Mouse (Mus musculus): ENCODE data around the gene 4930469K13Rik. TPM values are rescaled to one million over a fixed set of nuclear protein-coding genes. Genes with fewer than 3 reads are reported as not detected.

4930469K13Rik gene
- polyA plus RNA-seq, 1 experiment, result not detected

GRCm38 (mm10) chr11:33938561-33939274 lies 159.6 kb downstream of the 4930469K13Rik start:
- no peak overlapping the region for H3K4me3 ChIP-seq (ENCODE audit: insufficient read depth, low read length)
- no peak overlapping the region for H3K27ac ChIP-seq (ENCODE audit: insufficient read depth, low read length)
- TF ChIP-seq POLR2A (IDR thresholded peaks at IDR 0.05; ENCODE audit: extremely low read depth, insufficient read depth, low read length) (no peak), CTCF (IDR thresholded peaks at IDR 0.05; ENCODE audit: extremely low read depth, insufficient read depth, low read length) (no peak)
- H3K4me1 ChIP-seq (ENCODE audit: control insufficient read depth, insufficient read depth, low read length), result no peaks in the 10 kb centered on the region; the same call in 1 of the 2 replicates

DNA sequence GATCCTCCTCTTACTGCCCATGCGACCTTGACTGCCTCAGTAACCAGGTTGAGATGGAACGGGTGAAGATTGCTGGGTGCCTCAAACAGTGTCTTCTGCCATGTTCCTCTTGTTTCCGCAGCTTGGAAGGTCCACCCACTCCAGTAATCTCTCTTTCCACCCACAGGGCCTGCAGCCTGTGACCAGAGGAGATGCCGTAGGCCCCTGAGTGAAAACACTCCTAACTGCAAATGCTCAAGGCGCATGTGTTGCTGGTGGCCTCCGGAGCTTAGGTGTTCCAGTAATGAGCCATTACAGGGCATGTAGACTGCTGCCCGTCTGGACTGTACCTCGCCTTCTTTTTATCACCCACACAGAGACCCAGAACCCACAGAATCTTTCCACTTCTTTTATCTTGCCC lies 160.7 kb downstream of the 4930469K13Rik start:
- TF ChIP-seq POLR2A (IDR thresholded peaks at IDR 0.05; ENCODE audit: extremely low read depth, insufficient read depth, low read length) (no peak), CTCF (IDR thresholded peaks at IDR 0.05; ENCODE audit: extremely low read depth, insufficient read depth, low read length) (no peak)
- peaks cover 2% of the 10 kb centered on the region; the same call in 1 of the 2 replicates for H3K4me1 ChIP-seq (ENCODE audit: control insufficient read depth, insufficient read depth, low read length)
- H3K4me3 ChIP-seq (ENCODE audit: insufficient read depth, low read length), result no peak overlapping the region
- H3K27ac ChIP-seq (ENCODE audit: insufficient read depth, low read length), result no peak overlapping the region

- peaks cover 2% of the 10 kb centered on the region; the same call in 1 of the 2 replicates for H3K4me1 ChIP-seq (ENCODE audit: control insufficient read depth, insufficient read depth, low read length)
- H3K27ac ChIP-seq (ENCODE audit: insufficient read depth, low read length), result no peak overlapping the region
- TF ChIP-seq POLR2A (IDR thresholded peaks at IDR 0.05; ENCODE audit: extremely low read depth, insufficient read depth, low read length) (no peak), CTCF (IDR thresholded peaks at IDR 0.05; ENCODE audit: extremely low read depth, insufficient read depth, low read length) (0 out of 2 replicates have a peak, but pooled peaks have one; percentile 7)
- H3K4me3 ChIP-seq (ENCODE audit: insufficient read depth, low read length), result no peak overlapping the region
These were observed 164.1 kb downstream of the 4930469K13Rik start for GRCm38 (mm10) chr11:33934286-33934685.

DNA sequence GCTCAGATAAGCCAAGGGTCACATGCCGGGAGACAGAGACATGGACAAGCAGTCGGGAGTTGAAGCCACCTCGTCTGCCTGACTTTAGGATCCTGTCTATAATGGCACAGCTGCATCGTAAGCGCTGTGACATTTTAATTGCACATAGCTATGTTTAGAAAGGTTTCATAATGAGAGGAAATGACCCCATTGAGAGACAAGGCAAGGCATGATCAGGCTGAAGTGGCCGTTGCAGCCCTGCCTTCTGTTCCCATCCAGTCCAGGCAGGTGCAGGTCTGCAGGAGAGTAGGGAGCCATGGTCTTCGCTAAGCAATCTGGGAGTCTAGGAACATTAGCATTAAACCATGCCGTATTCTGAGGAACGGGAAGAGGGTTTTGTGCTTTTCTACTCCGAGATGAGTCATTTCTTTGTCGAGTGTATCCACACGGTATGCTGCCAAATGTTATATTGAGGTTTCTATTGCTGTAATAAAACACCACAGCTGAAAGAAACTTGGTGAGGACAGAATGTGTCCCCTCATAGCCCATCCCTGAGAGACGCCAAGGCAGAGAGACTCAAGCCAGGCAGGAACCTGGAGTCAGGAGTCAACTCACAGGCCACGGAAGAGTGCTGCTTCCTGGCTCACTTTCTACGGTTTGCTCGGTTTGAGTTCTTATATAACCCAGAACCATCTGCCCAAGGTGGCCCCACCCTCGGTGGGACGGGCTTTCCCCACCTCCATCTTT lies 165.8 kb downstream of the 4930469K13Rik start:
- Histone ChIP-seq H3K27ac (ENCODE audit: insufficient read depth, low read length) (no peak overlapping the region), H3K4me1 (ENCODE audit: control insufficient read depth, insufficient read depth, low read length) (peaks cover 2% of the 10 kb centered on the region; the same call in 1 of the 2 replicates), H3K4me3 (ENCODE audit: insufficient read depth, low read length) (no peak overlapping the region)
- no peak for TF ChIP-seq POLR2A (IDR thresholded peaks at IDR 0.05; ENCODE audit: extremely low read depth, insufficient read depth, low read length)
- TF ChIP-seq CTCF (IDR thresholded peaks at IDR 0.05; ENCODE audit: extremely low read depth, insufficient read depth, low read length), result no peak

DNA sequence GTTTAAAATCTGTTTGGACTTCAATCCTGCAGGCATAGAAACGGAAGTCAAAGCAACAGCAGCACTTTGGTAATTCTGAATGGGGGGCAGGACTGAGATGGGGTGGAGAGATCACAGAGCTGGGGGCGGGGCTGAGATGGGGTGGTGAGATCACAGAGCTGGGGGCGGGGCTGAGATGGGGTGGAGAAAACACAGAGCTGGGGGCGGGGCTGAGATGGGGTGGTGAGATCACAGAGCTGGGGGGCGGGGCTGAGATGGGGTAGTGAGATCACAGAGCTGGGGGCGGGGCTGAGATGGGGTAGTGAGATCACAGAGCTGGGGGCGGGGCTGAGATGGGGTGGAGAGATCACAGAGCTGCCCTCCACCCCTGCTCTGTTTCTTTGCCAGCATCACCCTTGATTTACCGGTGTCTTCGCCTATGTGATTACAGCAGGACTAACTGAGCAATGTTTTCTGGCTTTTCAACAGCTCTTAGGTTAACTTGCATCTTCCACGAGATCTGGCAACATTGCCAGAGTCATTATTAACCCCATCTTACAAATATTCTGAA lies 166.4 kb downstream of the 4930469K13Rik start:
- H3K4me3 ChIP-seq (ENCODE audit: insufficient read depth, low read length), result no peak overlapping the region
- H3K27ac ChIP-seq (ENCODE audit: insufficient read depth, low read length), result no peak overlapping the region
- no peak for TF ChIP-seq CTCF (IDR thresholded peaks at IDR 0.05; ENCODE audit: extremely low read depth, insufficient read depth, low read length)
- no peak for TF ChIP-seq POLR2A (IDR thresholded peaks at IDR 0.05; ENCODE audit: extremely low read depth, insufficient read depth, low read length)
- peaks cover 2% of the 10 kb centered on the region; the same call in 1 of the 2 replicates for H3K4me1 ChIP-seq (ENCODE audit: control insufficient read depth, insufficient read depth, low read length)

- no peak overlapping the region for H3K27ac ChIP-seq (ENCODE audit: insufficient read depth, low read length)
- H3K4me1 ChIP-seq (ENCODE audit: control insufficient read depth, insufficient read depth, low read length), result peaks cover 2% of the 10 kb centered on the region; the same call in 1 of the 2 replicates
- H3K4me3 ChIP-seq (ENCODE audit: insufficient read depth, low read length), result no peak overlapping the region
- TF ChIP-seq POLR2A (IDR thresholded peaks at IDR 0.05; ENCODE audit: extremely low read depth, insufficient read depth, low read length) (no peak), CTCF (IDR thresholded peaks at IDR 0.05; ENCODE audit: extremely low read depth, insufficient read depth, low read length) (no peak)
These were observed 168.9 kb downstream of the 4930469K13Rik start for GRCm38 (mm10) chr11:33929412-33929811.

DNA sequence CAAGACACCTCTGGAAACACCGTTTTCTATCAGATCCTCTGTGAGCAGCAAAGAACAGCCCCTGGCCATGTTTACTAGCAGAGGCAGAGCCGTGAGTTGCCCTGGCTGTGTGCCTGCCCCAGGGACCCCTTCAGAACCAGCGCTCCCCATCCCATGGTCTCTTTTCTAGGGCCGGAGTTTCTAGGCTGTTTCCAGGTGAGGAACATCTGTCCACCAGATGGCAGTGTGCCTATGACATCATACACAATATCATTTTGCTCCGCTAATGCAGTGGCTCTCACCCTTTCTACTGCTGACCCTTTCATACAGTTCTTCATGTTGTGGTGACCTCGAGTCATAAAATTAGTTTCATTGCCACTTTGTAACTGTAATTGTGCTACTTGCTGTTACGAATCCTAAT lies 169.7 kb downstream of the 4930469K13Rik start:
- TF ChIP-seq POLR2A (IDR thresholded peaks at IDR 0.05; ENCODE audit: extremely low read depth, insufficient read depth, low read length) (no peak), CTCF (IDR thresholded peaks at IDR 0.05; ENCODE audit: extremely low read depth, insufficient read depth, low read length) (peak; percentile 41; the same call in 1 of the 2 replicates)
- Histone ChIP-seq H3K27ac (ENCODE audit: insufficient read depth, low read length) (no peak overlapping the region), H3K4me1 (ENCODE audit: control insufficient read depth, insufficient read depth, low read length) (peaks cover 2% of the 10 kb centered on the region; the same call in 1 of the 2 replicates), H3K4me3 (ENCODE audit: insufficient read depth, low read length) (no peak overlapping the region)

- Histone ChIP-seq H3K4me3 (ENCODE audit: insufficient read depth, low read length) (no peak overlapping the region), H3K4me1 (ENCODE audit: control insufficient read depth, insufficient read depth, low read length) (peaks cover 2% of the 10 kb centered on the region; the same call in 1 of the 2 replicates), H3K27ac (ENCODE audit: insufficient read depth, low read length) (no peak overlapping the region)
- TF ChIP-seq CTCF (IDR thresholded peaks at IDR 0.05; ENCODE audit: extremely low read depth, insufficient read depth, low read length) (no peak), POLR2A (IDR thresholded peaks at IDR 0.05; ENCODE audit: extremely low read depth, insufficient read depth, low read length) (no peak)
These were observed 170.5 kb downstream of the 4930469K13Rik start for GRCm38 (mm10) chr11:33927836-33928235.

- no peak overlapping the region for H3K4me3 ChIP-seq (ENCODE audit: insufficient read depth, low read length)
- H3K27ac ChIP-seq (ENCODE audit: insufficient read depth, low read length), result no peak overlapping the region
- no peaks in the 10 kb centered on the region for H3K4me1 ChIP-seq (ENCODE audit: control insufficient read depth, insufficient read depth, low read length)
- no peak for TF ChIP-seq CTCF (IDR thresholded peaks at IDR 0.05; ENCODE audit: extremely low read depth, insufficient read depth, low read length)
- TF ChIP-seq POLR2A (IDR thresholded peaks at IDR 0.05; ENCODE audit: extremely low read depth, insufficient read depth, low read length), result no peak
These were observed 171.0 kb downstream of the 4930469K13Rik start for GRCm38 (mm10) chr11:33927321-33927720.

Data from cortical plate, adult 2 months (tissue).